Mouse (Mus musculus): ENCODE measurements around the gene Rabl3.
A peak's percentile ranks its signal among the peaks of the same experiment; 100 is the strongest.

The Rabl3 gene

DNA sequence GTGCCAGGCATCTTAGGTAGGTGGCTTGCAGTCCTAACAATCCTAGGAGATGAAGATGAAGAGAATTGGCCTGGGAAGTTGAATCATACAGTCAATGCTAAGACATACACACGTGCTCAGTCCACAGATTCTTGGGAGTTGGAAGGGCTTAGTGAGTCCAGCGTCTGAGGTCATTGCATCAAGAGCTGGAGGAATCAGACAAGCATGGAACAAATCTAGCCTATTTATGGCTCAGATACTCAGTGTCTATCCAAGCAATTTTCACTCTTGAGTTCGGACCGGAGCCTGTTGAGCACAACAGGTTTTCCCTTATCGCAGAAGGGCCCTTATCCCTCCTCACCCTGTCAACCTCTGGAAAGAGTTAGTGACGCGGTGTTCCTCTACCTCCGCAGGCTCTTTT is 51.9 kb downstream of the Rabl3 start:
- DNase-seq (ENCODE audit: low spot score in 2 of 2) = no peak

- DNase-seq (ENCODE audit: low spot score in 2 of 2) = no peak
Measured at GRCm38 (mm10) chr16:37597412-37597811, 57.7 kb downstream of the Rabl3 start.

GRCm38 (mm10) chr16:37598463-37598862 is 58.8 kb downstream of the Rabl3 start:
- DNase-seq (ENCODE audit: low spot score in 2 of 2) = no peak

- no peak for DNase-seq (ENCODE audit: low spot score in 2 of 2)
Measured at GRCm38 (mm10) chr16:37599326-37599725, 59.6 kb downstream of the Rabl3 start.

DNA sequence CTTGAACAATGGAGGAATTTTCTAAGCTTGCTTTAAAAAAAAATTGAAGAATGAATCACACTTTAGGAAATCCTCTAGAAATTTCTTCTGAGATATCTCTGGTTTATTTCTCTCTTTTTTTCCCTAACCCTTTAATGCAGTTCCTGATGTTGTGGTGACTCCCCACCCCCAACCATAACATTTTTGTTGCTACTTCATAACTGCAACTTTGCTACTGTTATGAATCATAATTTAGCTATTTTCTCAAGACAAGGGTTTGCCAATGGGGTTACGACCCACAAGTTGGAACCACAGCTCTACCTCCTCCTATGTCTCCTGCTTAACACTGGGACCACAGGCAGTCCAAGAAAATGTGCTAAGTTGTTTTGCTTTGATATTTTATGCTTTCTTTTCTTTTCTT is 63.7 kb downstream of the Rabl3 start:
- no peak for DNase-seq (ENCODE audit: low spot score in 2 of 2)

GRCm38 (mm10) chr16:37604243-37604642 is 64.6 kb downstream of the Rabl3 start:
- no peak for DNase-seq (ENCODE audit: low spot score in 2 of 2)

DNA sequence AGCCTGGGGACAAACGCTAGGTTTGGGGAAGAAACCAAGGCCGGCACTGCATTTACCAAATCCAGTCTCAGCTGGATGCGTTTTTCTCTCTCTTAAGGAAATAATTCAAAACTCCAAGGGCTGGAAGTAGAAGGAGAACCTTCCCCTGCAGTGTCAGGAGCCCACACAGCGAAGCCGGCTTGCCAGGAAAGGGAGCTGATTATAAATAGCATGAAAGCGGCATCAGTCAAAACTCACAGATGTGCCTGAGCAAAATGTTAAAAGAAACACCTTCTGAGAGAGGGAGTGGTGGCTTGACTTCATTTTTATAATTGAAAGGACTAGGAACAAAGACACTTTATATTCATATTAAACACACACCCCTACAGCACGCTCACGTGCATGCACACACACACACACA is 70.6 kb downstream of the Rabl3 start:
- DNase-seq (ENCODE audit: low spot score in 2 of 2) = peak in 1 of 2 experiments; percentile 33

DNA sequence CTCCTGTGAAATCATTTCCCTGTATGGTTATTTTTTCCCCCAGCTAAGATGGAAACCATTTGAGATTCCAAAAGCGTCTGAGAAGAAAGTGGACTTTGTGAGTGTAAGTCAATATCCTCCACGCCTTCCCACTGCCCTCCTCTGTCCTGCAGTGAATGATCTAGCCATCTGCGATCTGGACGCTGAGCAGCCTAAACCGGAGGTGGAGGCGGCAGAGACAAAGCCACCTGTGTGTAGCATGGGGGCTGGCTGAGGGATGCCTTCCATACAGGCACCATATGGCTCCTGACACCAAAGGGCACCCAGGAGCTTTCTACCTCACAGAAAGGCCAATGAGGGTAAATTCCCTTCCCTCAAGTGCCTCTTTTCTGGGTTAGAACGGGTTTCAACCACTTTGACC is 71.4 kb downstream of the Rabl3 start:
- no peak for DNase-seq (ENCODE audit: low spot score in 2 of 2)

GRCm38 (mm10) chr16:37612013-37612412 is 72.3 kb downstream of the Rabl3 start:
- no peak for DNase-seq (ENCODE audit: low spot score in 2 of 2)

GRCm38 (mm10) chr16:37614540-37614939 is 74.9 kb downstream of the Rabl3 start:
- no peak for DNase-seq (ENCODE audit: low spot score in 2 of 2)

DNA sequence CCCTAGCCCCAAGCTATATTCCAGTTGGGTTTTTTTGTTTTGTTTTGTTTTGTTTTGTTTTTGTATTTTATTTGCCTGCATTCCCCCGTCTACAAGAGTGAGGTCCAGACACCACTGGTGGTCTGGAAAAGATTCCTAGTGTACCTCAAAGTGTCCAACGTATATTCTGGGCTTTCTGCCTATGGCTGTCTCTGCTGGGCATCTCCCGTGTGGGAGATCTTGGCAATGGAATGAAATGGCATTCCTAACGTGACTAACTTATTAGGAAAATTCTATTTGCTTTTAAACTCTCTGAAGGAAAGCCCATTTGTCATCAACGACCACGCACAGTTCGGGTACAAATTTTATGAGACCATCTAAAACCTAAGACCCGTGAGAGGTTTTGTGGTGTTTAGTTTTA is 75.7 kb downstream of the Rabl3 start:
- no peak for DNase-seq (ENCODE audit: low spot score in 2 of 2)

DNA sequence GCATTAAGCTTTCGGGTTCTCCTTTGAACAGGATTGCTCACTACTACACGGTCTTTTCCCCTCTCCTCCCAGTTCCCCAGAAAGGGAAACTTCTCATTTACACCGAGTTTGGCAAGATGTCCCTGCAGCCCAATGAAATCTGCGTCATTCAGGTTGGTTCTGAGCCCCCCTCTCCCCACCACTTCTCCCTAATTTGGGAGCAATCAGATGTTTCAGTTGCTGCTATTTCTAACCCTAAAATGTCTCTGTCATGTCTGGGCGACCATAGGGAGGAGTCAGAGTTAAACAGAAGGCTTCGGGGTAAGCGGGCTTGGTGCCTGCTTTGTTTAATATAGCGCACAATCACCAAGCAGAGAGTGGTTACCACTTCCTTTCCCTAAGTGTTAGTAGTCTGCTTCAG is 76.4 kb downstream of the Rabl3 start:
- no peak for DNase-seq (ENCODE audit: low spot score in 2 of 2)

GRCm38 (mm10) chr16:37617695-37618094 is 78.0 kb downstream of the Rabl3 start:
- peak in 1 of 2 experiments; percentile 36 for DNase-seq (ENCODE audit: low spot score in 2 of 2)

All from frontal cortex, postnatal 25 days (tissue).